Mouse (Mus musculus): ENCODE results near the gene Ccnd1. TPM values are rescaled to one million over a fixed set of nuclear protein-coding genes. Genes with fewer than 3 reads are reported as not detected.

The Ccnd1 gene
- polyA plus RNA-seq, 1 experiment from 2014 or later: 288 TPM

- WGBS: under 1% methylated on average over 39 of the region's 39 CpGs
- H3K36me3 ChIP-seq (ENCODE audit: control insufficient read depth, insufficient read depth, low read length): peaks cover 9% of the 10 kb centered on the region; the same call in 1 of the 2 replicates
- H3K4me1 ChIP-seq (ENCODE audit: control insufficient read depth, insufficient read depth, low read length): peaks cover 38% of the 10 kb centered on the region
- peak overlapping the region; percentile 95 for H3K27ac ChIP-seq (ENCODE audit: low read depth, low read length)
- H3K4me3 ChIP-seq (ENCODE audit: low read depth, low read length): peak overlapping the region; percentile 67
- peak; percentile 76 for ATAC-seq (ENCODE audit: low FRiP score)
- peak overlapping the region; percentile 90 for H3K9ac ChIP-seq (ENCODE audit: low read length)
- H3K4me2 ChIP-seq: peak overlapping the region; percentile 71
- H3K9me3 ChIP-seq (ENCODE audit: control insufficient read depth, low read length): no peaks in the 10 kb centered on the region
- DNase-seq (ENCODE audit: low spot score, missing footprints): peak; percentile 98
- peaks cover 12% of the 10 kb centered on the region for H3K27me3 ChIP-seq (ENCODE audit: control insufficient read depth, insufficient read depth, low read length)
These were observed 1.6 kb upstream of the Ccnd1 start for GRCm38 (mm10) chr7:144941242-144941831.

GRCm38 (mm10) chr7:144940585-144940984 is 860 bp upstream of the Ccnd1 start:
- under 1% methylated on average over 11 of the region's 11 CpGs for WGBS
- H3K36me3 ChIP-seq (ENCODE audit: control insufficient read depth, insufficient read depth, low read length): peaks cover 11% of the 10 kb centered on the region; the same call in 1 of the 2 replicates
- H3K9ac ChIP-seq (ENCODE audit: low read length): peak overlapping the region; percentile 90
- DNase-seq (ENCODE audit: low spot score, missing footprints) (peak; percentile 96), ATAC-seq (ENCODE audit: low FRiP score) (no peak)
- no peaks in the 10 kb centered on the region for H3K9me3 ChIP-seq (ENCODE audit: control insufficient read depth, low read length)
- H3K27ac ChIP-seq (ENCODE audit: low read depth, low read length): peak overlapping the region; percentile 68
- H3K4me3 ChIP-seq (ENCODE audit: low read depth, low read length): peak overlapping the region; percentile 67
- peaks cover 12% of the 10 kb centered on the region for H3K27me3 ChIP-seq (ENCODE audit: control insufficient read depth, insufficient read depth, low read length)
- peak overlapping the region; percentile 71 for H3K4me2 ChIP-seq
- H3K4me1 ChIP-seq (ENCODE audit: control insufficient read depth, insufficient read depth, low read length): peaks cover 40% of the 10 kb centered on the region

DNA sequence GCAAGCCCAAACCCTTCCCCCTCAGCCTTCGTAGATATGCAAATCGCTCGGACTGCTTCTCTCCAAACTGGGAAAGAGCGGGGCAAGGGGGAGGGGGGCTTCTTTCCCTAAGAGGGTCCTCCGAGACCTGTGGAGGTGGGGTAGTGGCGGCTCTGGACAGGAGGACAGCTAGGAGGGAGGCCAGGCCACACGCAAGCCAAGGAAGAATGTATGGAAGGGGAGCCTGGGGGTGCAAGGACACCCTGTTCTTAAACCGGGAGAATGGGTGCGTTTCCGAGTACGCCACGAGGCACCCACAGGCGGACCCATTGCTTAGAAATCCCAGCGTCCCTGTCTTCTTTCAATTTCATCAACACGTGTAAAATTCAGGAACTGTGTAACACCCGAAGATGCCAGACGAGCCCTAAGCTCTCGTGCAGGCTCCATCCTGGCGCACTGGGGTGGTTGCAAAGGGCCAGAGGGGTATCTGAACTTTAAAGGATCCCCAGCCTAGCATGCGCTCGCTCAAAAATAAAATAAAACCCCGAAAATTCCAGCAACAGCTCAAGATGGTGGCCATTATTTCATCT is 362 bp upstream of the Ccnd1 start:
- Histone ChIP-seq H3K27ac (ENCODE audit: low read depth, low read length) (peak overlapping the region; percentile 68), H3K9ac (ENCODE audit: low read length) (peak overlapping the region; percentile 90), H3K36me3 (ENCODE audit: control insufficient read depth, insufficient read depth, low read length) (peaks cover 11% of the 10 kb centered on the region; the same call in 1 of the 2 replicates), H3K27me3 (ENCODE audit: control insufficient read depth, insufficient read depth, low read length) (peaks cover 12% of the 10 kb centered on the region), H3K4me2 (peak overlapping the region; percentile 71), H3K4me1 (ENCODE audit: control insufficient read depth, insufficient read depth, low read length) (peaks cover 40% of the 10 kb centered on the region), H3K4me3 (ENCODE audit: low read depth, low read length) (peak overlapping the region; percentile 67), H3K9me3 (ENCODE audit: control insufficient read depth, low read length) (no peaks in the 10 kb centered on the region)
- DNase-seq (ENCODE audit: low spot score, missing footprints): peak; percentile 97
- WGBS: under 1% methylated on average over 22 of the region's 22 CpGs
- peak; percentile 60 for ATAC-seq (ENCODE audit: low FRiP score)

DNA sequence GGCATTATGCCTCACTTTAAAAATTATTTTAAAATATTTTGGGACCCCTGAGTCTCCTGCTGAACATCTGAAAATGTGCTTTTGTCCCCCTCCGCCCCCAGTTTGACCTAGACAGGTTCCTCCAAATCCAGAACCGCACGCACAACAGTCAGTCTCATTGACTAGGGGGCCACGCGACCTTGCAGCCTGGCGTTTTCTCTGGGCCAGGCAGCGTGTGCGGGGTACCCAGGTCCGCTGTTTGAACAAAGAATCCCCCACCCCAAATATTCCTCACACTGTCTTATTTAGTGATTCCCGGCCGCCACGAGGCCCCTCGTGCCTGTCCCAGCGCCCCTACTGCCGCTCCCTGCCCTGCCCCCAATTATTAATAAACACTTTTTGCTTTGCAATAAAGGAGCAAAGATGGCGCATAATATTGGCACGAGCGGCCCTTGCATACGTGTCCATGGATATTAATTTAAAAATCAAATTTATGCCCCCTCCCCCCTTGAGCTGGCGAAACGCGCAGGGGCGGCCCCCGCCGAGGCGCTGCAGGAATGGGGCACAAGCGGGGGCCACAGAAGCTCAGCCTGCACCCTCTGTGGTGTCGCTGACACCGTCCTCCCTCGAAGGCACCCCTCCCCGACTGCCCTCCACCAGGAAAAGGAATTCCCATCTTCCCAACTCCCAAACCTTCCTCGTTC is 923 bp downstream of the Ccnd1 start:
- ATAC-seq (ENCODE audit: low FRiP score): no peak
- DNase-seq (ENCODE audit: low spot score, missing footprints): peak; percentile 95
- no peaks in the 10 kb centered on the region for H3K9me3 ChIP-seq (ENCODE audit: control insufficient read depth, low read length)
- peak overlapping the region; percentile 68 for H3K27ac ChIP-seq (ENCODE audit: low read depth, low read length)
- H3K27me3 ChIP-seq (ENCODE audit: control insufficient read depth, insufficient read depth, low read length): peaks cover 12% of the 10 kb centered on the region
- WGBS: under 1% methylated on average over 32 of the region's 32 CpGs
- peaks cover 40% of the 10 kb centered on the region for H3K4me1 ChIP-seq (ENCODE audit: control insufficient read depth, insufficient read depth, low read length)
- H3K9ac ChIP-seq (ENCODE audit: low read length): peak overlapping the region; percentile 90
- peak overlapping the region; percentile 71 for H3K4me2 ChIP-seq
- peak overlapping the region; percentile 67 for H3K4me3 ChIP-seq (ENCODE audit: low read depth, low read length)
- H3K36me3 ChIP-seq (ENCODE audit: control insufficient read depth, insufficient read depth, low read length): peaks cover 15% of the 10 kb centered on the region

DNA sequence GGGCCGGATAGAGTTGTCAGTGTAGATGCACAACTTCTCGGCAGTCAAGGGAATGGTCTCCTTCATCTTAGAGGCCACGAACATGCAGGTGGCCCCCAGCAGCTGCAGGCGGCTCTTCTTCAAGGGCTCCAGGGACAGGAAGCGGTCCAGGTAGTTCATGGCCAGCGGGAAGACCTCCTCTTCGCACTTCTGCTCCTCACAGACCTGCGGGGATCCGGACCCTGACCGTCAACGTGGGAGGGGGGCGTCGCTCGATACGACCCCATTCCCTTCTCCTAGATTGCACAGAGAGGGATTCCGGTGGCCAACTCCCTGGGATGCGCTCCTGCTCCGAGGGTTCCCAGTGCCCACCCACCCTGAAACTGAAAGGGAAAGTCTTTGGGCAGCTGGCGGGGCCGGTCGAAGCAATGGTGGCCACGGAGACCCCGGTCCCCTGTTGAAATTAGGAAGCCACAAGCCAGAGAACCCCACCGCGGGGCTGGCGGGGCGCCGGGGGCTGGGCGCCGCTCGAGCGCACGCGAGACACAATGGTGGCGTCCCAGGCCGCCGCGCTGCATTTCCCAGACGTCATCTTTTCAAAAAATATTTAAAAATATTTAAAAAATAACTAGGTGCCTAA is 1.7 kb downstream of the Ccnd1 start:
- ATAC-seq (ENCODE audit: low FRiP score) (no peak), DNase-seq (ENCODE audit: low spot score, missing footprints) (peak; percentile 94)
- peak overlapping the region; percentile 71 for H3K4me2 ChIP-seq
- peak overlapping the region; percentile 67 for H3K4me3 ChIP-seq (ENCODE audit: low read depth, low read length)
- H3K36me3 ChIP-seq (ENCODE audit: control insufficient read depth, insufficient read depth, low read length): peaks cover 21% of the 10 kb centered on the region
- under 1% methylated on average over 39 of the region's 39 CpGs for WGBS
- peaks cover 9% of the 10 kb centered on the region for H3K27me3 ChIP-seq (ENCODE audit: control insufficient read depth, insufficient read depth, low read length)
- H3K9ac ChIP-seq (ENCODE audit: low read length): peak overlapping the region; percentile 90
- peaks cover 35% of the 10 kb centered on the region for H3K4me1 ChIP-seq (ENCODE audit: control insufficient read depth, insufficient read depth, low read length)
- peak overlapping the region; percentile 18; the same call in 1 of the 2 replicates for H3K27ac ChIP-seq (ENCODE audit: low read depth, low read length)
- no peaks in the 10 kb centered on the region for H3K9me3 ChIP-seq (ENCODE audit: control insufficient read depth, low read length)

DNA sequence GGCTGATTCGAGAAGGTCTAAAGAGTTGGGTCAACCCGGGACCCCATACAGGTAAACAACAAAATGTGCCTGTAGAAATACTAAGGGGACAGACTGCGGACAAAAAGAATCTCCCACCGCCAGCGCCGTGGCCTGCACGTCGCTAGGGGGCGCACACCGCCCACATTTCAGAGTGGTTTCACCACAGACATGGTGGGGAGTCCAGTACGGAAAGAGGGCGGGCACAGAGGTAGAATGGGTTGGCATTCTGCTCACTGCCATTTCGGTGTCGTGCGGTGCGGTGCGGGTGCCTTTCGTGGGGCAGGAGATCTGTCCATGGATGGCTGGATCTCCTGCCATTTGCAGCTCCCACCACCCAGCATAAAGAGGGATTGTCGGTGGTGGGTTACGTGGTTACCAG is 2.2 kb downstream of the Ccnd1 start:
- H3K4me3 ChIP-seq (ENCODE audit: low read depth, low read length): peak overlapping the region; percentile 67
- no peaks in the 10 kb centered on the region for H3K9me3 ChIP-seq (ENCODE audit: control insufficient read depth, low read length)
- peaks cover 5% of the 10 kb centered on the region for H3K27me3 ChIP-seq (ENCODE audit: control insufficient read depth, insufficient read depth, low read length)
- H3K36me3 ChIP-seq (ENCODE audit: control insufficient read depth, insufficient read depth, low read length): peaks cover 26% of the 10 kb centered on the region
- peak overlapping the region; percentile 71 for H3K4me2 ChIP-seq
- H3K9ac ChIP-seq (ENCODE audit: low read length): peak overlapping the region; percentile 90
- ATAC-seq (ENCODE audit: low FRiP score) (peak; percentile 15; the same call in 1 of the 2 replicates), DNase-seq (ENCODE audit: low spot score, missing footprints) (peak; percentile 99)
- H3K27ac ChIP-seq (ENCODE audit: low read depth, low read length): no peak overlapping the region; the same call in 1 of the 2 replicates
- WGBS: 2% methylated on average over 20 of the region's 20 CpGs
- H3K4me1 ChIP-seq (ENCODE audit: control insufficient read depth, insufficient read depth, low read length): peaks cover 30% of the 10 kb centered on the region

DNA sequence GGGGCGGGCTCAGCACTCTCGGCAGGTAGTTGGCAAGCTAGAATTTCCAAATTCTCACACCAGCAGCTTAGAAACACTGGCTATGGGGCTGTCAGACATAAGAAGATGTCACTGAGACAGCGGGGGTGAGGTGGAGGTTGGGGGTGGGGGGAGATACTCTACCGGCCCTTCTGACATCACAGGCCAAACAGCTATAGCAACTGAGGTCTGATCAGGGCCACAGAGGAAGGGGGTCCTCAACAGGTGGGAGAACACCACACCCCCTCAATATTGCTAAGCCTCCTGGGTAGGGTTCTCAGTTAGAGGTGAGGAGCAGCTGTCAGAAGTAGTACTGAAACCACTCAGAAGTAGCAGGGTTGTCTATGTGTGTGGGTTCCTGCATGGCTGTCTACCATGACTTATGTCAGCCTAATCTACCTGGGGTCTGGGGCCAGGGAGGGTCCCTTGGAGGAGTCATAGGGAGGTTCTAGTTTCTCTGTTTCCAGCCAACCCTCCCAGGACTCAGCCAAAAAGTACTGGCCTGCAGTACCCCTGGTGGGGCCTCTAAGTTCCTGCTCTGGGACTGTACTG is 3.3 kb downstream of the Ccnd1 start:
- WGBS: 91% methylated on average over 4 of the region's 4 CpGs
- Histone ChIP-seq H3K27me3 (ENCODE audit: control insufficient read depth, insufficient read depth, low read length) (no peaks in the 10 kb centered on the region), H3K4me2 (peak overlapping the region; percentile 71; the same call in 1 of the 2 replicates), H3K9ac (ENCODE audit: low read length) (peak overlapping the region; percentile 18; the same call in 1 of the 2 replicates), H3K9me3 (ENCODE audit: control insufficient read depth, low read length) (no peaks in the 10 kb centered on the region), H3K36me3 (ENCODE audit: control insufficient read depth, insufficient read depth, low read length) (peaks cover 27% of the 10 kb centered on the region), H3K27ac (ENCODE audit: low read depth, low read length) (no peak overlapping the region), H3K4me1 (ENCODE audit: control insufficient read depth, insufficient read depth, low read length) (peaks cover 20% of the 10 kb centered on the region), H3K4me3 (ENCODE audit: low read depth, low read length) (peak overlapping the region; percentile 5; the same call in 1 of the 2 replicates)
- ATAC-seq (ENCODE audit: low FRiP score): no peak
- no peak for DNase-seq (ENCODE audit: low spot score, missing footprints)

DNA sequence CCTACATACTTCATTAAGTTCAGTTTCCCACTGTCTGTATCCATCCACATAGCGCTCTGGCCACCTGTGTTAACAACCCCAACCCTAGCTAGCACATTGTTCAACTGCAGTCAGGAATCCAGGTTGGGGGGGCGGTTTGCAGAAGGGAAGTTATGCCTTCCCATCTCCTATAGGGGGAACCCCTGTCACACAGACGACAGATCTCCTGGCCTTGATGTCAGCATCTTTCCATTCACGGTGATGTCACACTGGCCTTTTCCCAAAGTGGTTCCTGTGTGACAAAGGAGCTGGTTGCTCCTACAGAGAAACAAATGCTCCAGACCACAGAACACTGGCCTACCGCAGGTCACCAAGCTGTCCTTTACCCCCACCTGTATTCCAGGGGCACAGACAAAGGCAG is 4.2 kb downstream of the Ccnd1 start:
- Histone ChIP-seq H3K4me2 (no peak overlapping the region), H3K27me3 (ENCODE audit: control insufficient read depth, insufficient read depth, low read length) (no peaks in the 10 kb centered on the region), H3K27ac (ENCODE audit: low read depth, low read length) (no peak overlapping the region), H3K9ac (ENCODE audit: low read length) (no peak overlapping the region), H3K9me3 (ENCODE audit: control insufficient read depth, low read length) (no peaks in the 10 kb centered on the region), H3K4me1 (ENCODE audit: control insufficient read depth, insufficient read depth, low read length) (peaks cover 16% of the 10 kb centered on the region), H3K4me3 (ENCODE audit: low read depth, low read length) (no peak overlapping the region), H3K36me3 (ENCODE audit: control insufficient read depth, insufficient read depth, low read length) (peaks cover 27% of the 10 kb centered on the region)
- WGBS: 67% methylated on average over 5 of the region's 5 CpGs
- DNase-seq (ENCODE audit: low spot score, missing footprints) (no peak), ATAC-seq (ENCODE audit: low FRiP score) (no peak)

All from midbrain, embryonic 11.5 days (tissue).